In the genomic region with DNA sequence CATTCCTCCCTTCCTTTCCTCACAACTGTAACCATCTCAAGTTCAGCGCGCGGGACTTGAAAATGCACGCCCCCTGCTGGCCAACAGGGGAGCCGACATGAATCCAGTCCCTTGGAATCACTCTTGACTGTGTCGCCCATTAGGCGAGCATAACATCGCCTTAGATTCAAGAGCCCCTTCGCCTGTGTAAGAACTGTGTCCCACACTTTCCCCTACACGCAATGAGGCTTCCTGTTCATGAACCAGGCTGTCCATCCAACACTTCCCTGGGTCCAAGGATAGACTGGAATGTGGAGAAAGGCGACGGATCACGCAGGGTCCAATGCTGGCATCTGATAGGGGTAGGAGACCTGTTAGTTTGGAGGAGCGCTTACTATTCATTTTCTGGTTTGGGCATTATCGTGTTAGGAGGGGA, we compare ENCODE assay signal across 8 mouse cellular contexts. TPM values are rescaled to one million over a fixed set of nuclear protein-coding genes. Genes with fewer than 3 reads are reported as not detected.
DNase-seq lines count a peak whose midpoint lies in the region; ATAC-seq and TF ChIP-seq lines count a peak whose summit lies in the region.

No protein-coding gene starts in this region.

- H3K4me1 ChIP-seq in ES-E14 (ENCODE audit: control insufficient read depth in 2 of 2, insufficient read depth in 2 of 2, low read length in 2 of 2, poor library complexity in 1 of 2): peaks cover 0 to 4% of the 10 kb centered on the region in 2 experiments; a peak in 1 of 4 replicates
- no peaks in the 10 kb centered on the region for H3K4me1 ChIP-seq in embryonic fibroblast, embryonic 13.5 days (ENCODE audit: control insufficient read depth, insufficient read depth, low read length)
- peaks cover 23% of the 10 kb centered on the region; the same call in 1 of the 2 replicates for H3K4me1 ChIP-seq in heart, postnatal 0 days (ENCODE audit: control insufficient read depth, insufficient read depth)
- H3K4me1 ChIP-seq in lung, embryonic 15.5 days: peaks cover 14% of the 10 kb centered on the region

- TF ChIP-seq POLR2A in embryonic fibroblast, embryonic 13.5 days (IDR thresholded peaks at IDR 0.05; ENCODE audit: low read depth, low read length): no peak

- H3K36me3 ChIP-seq in ES-E14 (ENCODE audit: control insufficient read depth, insufficient read depth, low read length, poor library complexity, severe bottlenecking): no peaks in the 10 kb centered on the region
- no peaks in the 10 kb centered on the region for H3K36me3 ChIP-seq in heart, postnatal 0 days (replicated peaks; ENCODE audit: control insufficient read depth, insufficient read depth, low read length)
- H3K36me3 ChIP-seq in lung, embryonic 15.5 days: no peaks in the 10 kb centered on the region

- no peak for TF ChIP-seq EP300 in heart, postnatal 0 days (IDR thresholded peaks at IDR 0.05; ENCODE audit: low read depth)

- H3K4me2 ChIP-seq in heart, postnatal 0 days (ENCODE audit: low read depth, low read length): peak overlapping the region; percentile 73
- H3K4me2 ChIP-seq in lung, embryonic 15.5 days: peak overlapping the region; percentile 57

- peak; percentile 25; the same call in 1 of the 2 replicates for TF ChIP-seq CTCF in embryonic fibroblast, embryonic 13.5 days (IDR thresholded peaks at IDR 0.05; ENCODE audit: borderline replicate concordance, insufficient read depth, low read length)
- peak; percentile 85 for TF ChIP-seq CTCF in heart, postnatal 0 days (IDR thresholded peaks at IDR 0.05; ENCODE audit: low read depth)

- no peaks in the 10 kb centered on the region for H3K9me3 ChIP-seq in ES-E14 (ENCODE audit: control insufficient read depth, insufficient read depth, low read depth, low read length)
- H3K9me3 ChIP-seq in heart, postnatal 0 days (replicated peaks; ENCODE audit: control insufficient read depth, low read length): no peaks in the 10 kb centered on the region
- no peaks in the 10 kb centered on the region for H3K9me3 ChIP-seq in lung, embryonic 15.5 days

- H3K27ac ChIP-seq in ES-E14 (ENCODE audit: insufficient read depth, low read depth, low read length, poor library complexity, severe bottlenecking): no peak overlapping the region
- H3K27ac ChIP-seq in embryonic fibroblast, embryonic 13.5 days (ENCODE audit: insufficient read depth, low read length): no peak overlapping the region
- peak overlapping the region; percentile 87 for H3K27ac ChIP-seq in heart, postnatal 0 days (ENCODE audit: low read depth)
- H3K27ac ChIP-seq in lung, embryonic 15.5 days: no peak overlapping the region

- peak; percentile 70 for DNase-seq in ES-E14 (ENCODE audit: low read depth, low spot score)
- peak; percentile 88 for DNase-seq in brain, adult 2 months (ENCODE audit: low read depth, low spot score)
- DNase-seq in heart, postnatal 0 days (ENCODE audit: low spot score): peak; percentile 71
- DNase-seq in kidney, postnatal 36 days: peak; percentile 55 to 80
- DNase-seq in ovary, postnatal 14 days (ENCODE audit: low spot score): peak; percentile 60
- peak; percentile 60 to 70 for DNase-seq in urinary bladder, postnatal 36 days (ENCODE audit: low spot score in 2 of 2)

- peak; percentile 58 for ATAC-seq in heart, postnatal 0 days (ENCODE audit: insufficient read depth, low read depth)
- no peak for ATAC-seq in lung, embryonic 15.5 days (ENCODE audit: borderline replicate concordance, extremely low read depth, low FRiP score, low TSS enrichment)

- in situ Hi-C loops in ES-E14 (cut with MboI; ENCODE audit: low sequenced_read_pairs in 2 of 2, unreplicated experiment in 2 of 2): no loop called here

- peaks cover 3% of the 10 kb centered on the region; the same call in 1 of the 2 replicates for H3K27me3 ChIP-seq in heart, postnatal 0 days (ENCODE audit: control insufficient read depth, insufficient read depth, low read length)
- H3K27me3 ChIP-seq in lung, embryonic 15.5 days: peaks cover 57% of the 10 kb centered on the region

- peak overlapping the region; percentile 38 to 41 for H3K4me3 ChIP-seq in ES-E14 (ENCODE audit: insufficient read depth in 1 of 2, low read depth in 1 of 2, low read length in 2 of 2, poor library complexity in 1 of 2, severe bottlenecking in 1 of 2)
- no peak overlapping the region for H3K4me3 ChIP-seq in embryonic fibroblast, embryonic 13.5 days (ENCODE audit: insufficient read depth, low read length)
- peak overlapping the region; percentile 44 for H3K4me3 ChIP-seq in heart, postnatal 0 days (ENCODE audit: low read depth, low read length)
- H3K4me3 ChIP-seq in lung, embryonic 15.5 days: peak overlapping the region; percentile 29

- H3K9ac ChIP-seq in ES-E14 (ENCODE audit: insufficient read depth, low read depth, low read length, poor library complexity, severe bottlenecking): no peak overlapping the region
- peak overlapping the region; percentile 61 for H3K9ac ChIP-seq in heart, postnatal 0 days (replicated peaks; ENCODE audit: low read depth, low read length)
- H3K9ac ChIP-seq in lung, embryonic 15.5 days: no peak overlapping the region

- WGBS in heart, postnatal 0 days: 3% methylated on average over 15 of the region's 15 CpGs
- 1% methylated on average over 15 of the region's 15 CpGs for WGBS in lung, embryonic 15.5 days

TF ChIP-seq in ES-E14, 5 proteins besides CTCF, POLR2A, EP300 and RAD21:
- TF ChIP-seq HCFC1 (IDR thresholded peaks at IDR 0.05; ENCODE audit: borderline replicate concordance, insufficient read depth, low read length): no peak
- TF ChIP-seq ZC3H11A (IDR thresholded peaks at IDR 0.05; ENCODE audit: borderline replicate concordance, low read depth, low read length): no peak
- TF ChIP-seq CHD2 (IDR thresholded peaks at IDR 0.05; ENCODE audit: low read depth, low read length): no peak
- no peak for TF ChIP-seq ZNF384 (IDR thresholded peaks at IDR 0.05; ENCODE audit: low read depth, low read length)
- TF ChIP-seq MAFK (IDR thresholded peaks at IDR 0.05; ENCODE audit: insufficient read depth, low read depth, low read length): no peak

RNA-seq across cellular contexts. Expression of a gene that starts 0.5 kb away (rescaled TPM):
- not detected in 2 replicates for total RNA-seq in ES-E14 (2012; rRNA removed)
- not detected in 2 replicates for polyA plus RNA-seq in embryonic fibroblast, embryonic 13.5 days (2011; ENCODE audit: insufficient read length, low read depth, missing spikeins)
- total RNA-seq in heart, postnatal 0 days (2014; rRNA removed; ENCODE audit: low replicate concordance): 3.4 and 14.6 TPM in 2 replicates
- 1.7 and 2.4 TPM in 2 replicates for polyA plus RNA-seq in heart, postnatal 0 days (2015; fragmentation: Nextera tagmentation; extraction: Ambion mirVana)
- not detected in 2 replicates for polyA plus RNA-seq in lung, embryonic 15.5 days (2015; fragmentation: Nextera tagmentation; extraction: Ambion mirVana)

RNA-seq across cellular contexts. Expression of a gene that starts 17.8 kb away (rescaled TPM):
- total RNA-seq in ES-E14 (2012; rRNA removed): 0.67 and 0.79 TPM in 2 replicates
- polyA plus RNA-seq in embryonic fibroblast, embryonic 13.5 days (2011; ENCODE audit: insufficient read length, low read depth, missing spikeins): not detected in 2 replicates
- total RNA-seq in heart, postnatal 0 days (2014; rRNA removed; ENCODE audit: low replicate concordance): 0.57 and 1.5 TPM in 2 replicates
- polyA plus RNA-seq in heart, postnatal 0 days (2015; fragmentation: Nextera tagmentation; extraction: Ambion mirVana): 0.40 and 0.41 TPM in 2 replicates
- 0.28 and 0.37 TPM in 2 replicates for polyA plus RNA-seq in lung, embryonic 15.5 days (2015; fragmentation: Nextera tagmentation; extraction: Ambion mirVana)

RNA-seq across cellular contexts. Expression of a gene that starts 32.6 kb away (rescaled TPM):
- total RNA-seq in ES-E14 (2012; rRNA removed): not detected in 2 replicates
- 1.3 and 2.9 TPM in 2 replicates for polyA plus RNA-seq in embryonic fibroblast, embryonic 13.5 days (2011; ENCODE audit: insufficient read length, low read depth, missing spikeins)
- total RNA-seq in heart, postnatal 0 days (2014; rRNA removed; ENCODE audit: low replicate concordance): 9.0 and 12.3 TPM in 2 replicates
- 8.9 and 9.0 TPM in 2 replicates for polyA plus RNA-seq in heart, postnatal 0 days (2015; fragmentation: Nextera tagmentation; extraction: Ambion mirVana)
- polyA plus RNA-seq in lung, embryonic 15.5 days (2015; fragmentation: Nextera tagmentation; extraction: Ambion mirVana): 30.0 TPM in 2 replicates
